Mouse (Mus musculus): ENCODE data around the gene Eomes. TPM values are rescaled to one million over a fixed set of nuclear protein-coding genes. Genes with fewer than 3 reads are reported as not detected.

The Eomes gene
- total and polyA plus RNA-seq, 2 experiments = 0.11 TPM; not detected in 1

- TF ChIP-seq CTCF (IDR thresholded peaks at IDR 0.05; ENCODE audit: low read depth, low read length) (no peak), POLR2A (IDR thresholded peaks at IDR 0.05; ENCODE audit: extremely low read depth, insufficient read depth, low read length) (no peak)
- H3K9ac ChIP-seq (ENCODE audit: low read depth, low read length) = no peak overlapping the region
- no peak overlapping the region for H3K4me3 ChIP-seq (ENCODE audit: insufficient read depth, low read depth, low read length)
- no peak for DNase-seq (ENCODE audit: extremely low read depth, low read depth, low spot score)
- H3K79me2 ChIP-seq (ENCODE audit: control insufficient read depth, insufficient read depth, low read length) = no peaks in the 10 kb centered on the region
- no peaks in the 10 kb centered on the region for H3K36me3 ChIP-seq (ENCODE audit: control insufficient read depth, insufficient read depth, low read length)
- WGBS = 20% methylated on average over 14 of the region's 14 CpGs
- no peak overlapping the region for H3K27ac ChIP-seq (replicated peaks; ENCODE audit: insufficient read depth, low read depth, low read length)
- peaks cover 24% of the 10 kb centered on the region for H3K27me3 ChIP-seq (ENCODE audit: control insufficient read depth, insufficient read depth, low read length)
- H3K4me1 ChIP-seq (ENCODE audit: control insufficient read depth, insufficient read depth, low read length) = no peaks in the 10 kb centered on the region; the same call in 1 of the 2 replicates
These were observed 2.3 kb downstream of the Eomes start for GRCm38 (mm10) chr9:118480292-118480690.

GRCm38 (mm10) chr9:118482210-118482609 is 4.2 kb downstream of the Eomes start:
- H3K4me3 ChIP-seq (ENCODE audit: insufficient read depth, low read depth, low read length) = no peak overlapping the region
- H3K36me3 ChIP-seq (ENCODE audit: control insufficient read depth, insufficient read depth, low read length) = no peaks in the 10 kb centered on the region
- no peak for TF ChIP-seq CTCF (IDR thresholded peaks at IDR 0.05; ENCODE audit: low read depth, low read length)
- TF ChIP-seq POLR2A (IDR thresholded peaks at IDR 0.05; ENCODE audit: extremely low read depth, insufficient read depth, low read length) = no peak
- 78% methylated on average over 10 of the region's 10 CpGs for WGBS
- H3K4me1 ChIP-seq (ENCODE audit: control insufficient read depth, insufficient read depth, low read length) = no peaks in the 10 kb centered on the region; the same call in 1 of the 2 replicates
- H3K27me3 ChIP-seq (ENCODE audit: control insufficient read depth, insufficient read depth, low read length) = peaks cover 26% of the 10 kb centered on the region
- no peak overlapping the region for H3K9ac ChIP-seq (ENCODE audit: low read depth, low read length)
- no peak for DNase-seq (ENCODE audit: extremely low read depth, low read depth, low spot score)
- no peaks in the 10 kb centered on the region for H3K79me2 ChIP-seq (ENCODE audit: control insufficient read depth, insufficient read depth, low read length)
- H3K27ac ChIP-seq (replicated peaks; ENCODE audit: insufficient read depth, low read depth, low read length) = no peak overlapping the region

GRCm38 (mm10) chr9:118486361-118487095 is 8.5 kb downstream of the Eomes start:
- peaks cover 11% of the 10 kb centered on the region for H3K4me1 ChIP-seq (ENCODE audit: control insufficient read depth, insufficient read depth, low read length)
- WGBS = 8% methylated on average over 32 of the region's 32 CpGs
- peaks cover 14% of the 10 kb centered on the region; the same call in 1 of the 2 replicates for H3K27me3 ChIP-seq (ENCODE audit: control insufficient read depth, insufficient read depth, low read length)
- H3K9ac ChIP-seq (ENCODE audit: low read depth, low read length) = no peak overlapping the region
- TF ChIP-seq POLR2A (IDR thresholded peaks at IDR 0.05; ENCODE audit: extremely low read depth, insufficient read depth, low read length) = no peak
- no peak for TF ChIP-seq CTCF (IDR thresholded peaks at IDR 0.05; ENCODE audit: low read depth, low read length)
- H3K36me3 ChIP-seq (ENCODE audit: control insufficient read depth, insufficient read depth, low read length) = no peaks in the 10 kb centered on the region
- H3K4me3 ChIP-seq (ENCODE audit: insufficient read depth, low read depth, low read length) = no peak overlapping the region
- no peak overlapping the region for H3K27ac ChIP-seq (replicated peaks; ENCODE audit: insufficient read depth, low read depth, low read length)
- no peak for DNase-seq (ENCODE audit: extremely low read depth, low read depth, low spot score)
- H3K79me2 ChIP-seq (ENCODE audit: control insufficient read depth, insufficient read depth, low read length) = no peaks in the 10 kb centered on the region

GRCm38 (mm10) chr9:118487096-118487395 is 9.0 kb downstream of the Eomes start:
- Histone ChIP-seq H3K27ac (replicated peaks; ENCODE audit: insufficient read depth, low read depth, low read length) (no peak overlapping the region), H3K9ac (ENCODE audit: low read depth, low read length) (no peak overlapping the region), H3K79me2 (ENCODE audit: control insufficient read depth, insufficient read depth, low read length) (no peaks in the 10 kb centered on the region), H3K4me3 (ENCODE audit: insufficient read depth, low read depth, low read length) (no peak overlapping the region), H3K36me3 (ENCODE audit: control insufficient read depth, insufficient read depth, low read length) (no peaks in the 10 kb centered on the region), H3K27me3 (ENCODE audit: control insufficient read depth, insufficient read depth, low read length) (peaks cover 14% of the 10 kb centered on the region; the same call in 1 of the 2 replicates), H3K4me1 (ENCODE audit: control insufficient read depth, insufficient read depth, low read length) (peaks cover 11% of the 10 kb centered on the region)
- 6% methylated on average over 9 of the region's 9 CpGs for WGBS
- TF ChIP-seq POLR2A (IDR thresholded peaks at IDR 0.05; ENCODE audit: extremely low read depth, insufficient read depth, low read length) (no peak), CTCF (IDR thresholded peaks at IDR 0.05; ENCODE audit: low read depth, low read length) (no peak)
- no peak for DNase-seq (ENCODE audit: extremely low read depth, low read depth, low spot score)

- no peaks in the 10 kb centered on the region for H3K36me3 ChIP-seq (ENCODE audit: control insufficient read depth, insufficient read depth, low read length)
- H3K4me1 ChIP-seq (ENCODE audit: control insufficient read depth, insufficient read depth, low read length) = peaks cover 11% of the 10 kb centered on the region
- no peak overlapping the region; the same call in 1 of the 2 replicates for H3K4me3 ChIP-seq (ENCODE audit: insufficient read depth, low read depth, low read length)
- no peak for DNase-seq (ENCODE audit: extremely low read depth, low read depth, low spot score)
- H3K79me2 ChIP-seq (ENCODE audit: control insufficient read depth, insufficient read depth, low read length) = no peaks in the 10 kb centered on the region
- peaks cover 14% of the 10 kb centered on the region; the same call in 1 of the 2 replicates for H3K27me3 ChIP-seq (ENCODE audit: control insufficient read depth, insufficient read depth, low read length)
- 2% methylated on average over 22 of the region's 22 CpGs for WGBS
- no peak for TF ChIP-seq CTCF (IDR thresholded peaks at IDR 0.05; ENCODE audit: low read depth, low read length)
- no peak for TF ChIP-seq POLR2A (IDR thresholded peaks at IDR 0.05; ENCODE audit: extremely low read depth, insufficient read depth, low read length)
- H3K9ac ChIP-seq (ENCODE audit: low read depth, low read length) = no peak overlapping the region
- H3K27ac ChIP-seq (replicated peaks; ENCODE audit: insufficient read depth, low read depth, low read length) = no peak overlapping the region
These were observed 9.6 kb downstream of the Eomes start for GRCm38 (mm10) chr9:118487636-118488035.
